Mouse (Mus musculus): ENCODE measurements around the gene Klk7. TPM values are rescaled to one million over a fixed set of nuclear protein-coding genes. Genes with fewer than 3 reads are reported as not detected.

Klk7 gene
- polyA plus RNA-seq, 1 experiment: not detected

DNA sequence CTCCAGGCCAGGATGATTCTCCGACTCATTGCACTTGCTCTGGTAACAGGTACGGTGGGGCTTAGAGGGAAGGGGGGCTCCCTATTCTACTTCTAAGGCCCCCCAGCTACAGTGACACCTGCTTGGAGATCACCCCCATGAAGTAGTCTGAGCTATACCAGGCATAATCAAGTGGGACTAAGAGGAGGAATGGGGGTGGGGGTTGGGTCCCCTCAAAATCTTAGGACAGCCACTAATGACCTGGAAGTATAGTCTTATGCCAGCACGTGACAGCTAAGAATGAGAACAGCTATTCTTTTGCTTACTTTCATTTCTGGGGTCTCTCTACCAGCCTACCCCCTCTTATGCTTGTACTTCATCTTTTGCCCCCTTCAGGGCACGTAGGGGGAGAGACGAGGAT lies 34.6 kb upstream of the Klk7 start:
- Histone ChIP-seq H3K4me1 (ENCODE audit: control insufficient read depth, insufficient read depth, low read length) (no peaks in the 10 kb centered on the region), H3K4me3 (ENCODE audit: insufficient read depth, low read length) (no peak overlapping the region), H3K27ac (ENCODE audit: insufficient read depth, low read depth, low read length) (no peak overlapping the region)
- no peak for TF ChIP-seq POLR2A (IDR thresholded peaks at IDR 0.05; ENCODE audit: borderline replicate concordance, low read depth, low read length)
- TF ChIP-seq CTCF (IDR thresholded peaks at IDR 0.05; ENCODE audit: low read depth, low read length): no peak

DNA sequence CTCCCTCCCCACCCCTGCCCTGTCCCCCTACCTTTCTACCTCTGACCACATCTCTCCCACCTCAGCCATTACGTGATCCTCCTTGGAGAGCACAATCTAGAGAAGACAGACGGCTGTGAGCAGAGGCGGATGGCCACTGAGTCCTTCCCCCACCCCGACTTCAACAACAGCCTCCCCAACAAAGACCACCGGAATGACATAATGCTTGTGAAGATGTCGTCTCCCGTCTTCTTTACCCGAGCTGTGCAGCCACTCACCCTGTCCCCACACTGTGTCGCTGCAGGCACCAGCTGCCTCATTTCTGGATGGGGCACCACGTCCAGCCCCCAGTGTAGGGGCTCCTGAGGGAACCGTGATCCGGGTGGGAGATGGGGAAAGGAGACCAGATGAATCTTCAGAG lies 33.7 kb upstream of the Klk7 start:
- no peak for TF ChIP-seq POLR2A (IDR thresholded peaks at IDR 0.05; ENCODE audit: borderline replicate concordance, low read depth, low read length)
- no peak for TF ChIP-seq CTCF (IDR thresholded peaks at IDR 0.05; ENCODE audit: low read depth, low read length)
- H3K4me1 ChIP-seq (ENCODE audit: control insufficient read depth, insufficient read depth, low read length): no peaks in the 10 kb centered on the region
- H3K27ac ChIP-seq (ENCODE audit: insufficient read depth, low read depth, low read length): no peak overlapping the region
- H3K4me3 ChIP-seq (ENCODE audit: insufficient read depth, low read length): no peak overlapping the region

DNA sequence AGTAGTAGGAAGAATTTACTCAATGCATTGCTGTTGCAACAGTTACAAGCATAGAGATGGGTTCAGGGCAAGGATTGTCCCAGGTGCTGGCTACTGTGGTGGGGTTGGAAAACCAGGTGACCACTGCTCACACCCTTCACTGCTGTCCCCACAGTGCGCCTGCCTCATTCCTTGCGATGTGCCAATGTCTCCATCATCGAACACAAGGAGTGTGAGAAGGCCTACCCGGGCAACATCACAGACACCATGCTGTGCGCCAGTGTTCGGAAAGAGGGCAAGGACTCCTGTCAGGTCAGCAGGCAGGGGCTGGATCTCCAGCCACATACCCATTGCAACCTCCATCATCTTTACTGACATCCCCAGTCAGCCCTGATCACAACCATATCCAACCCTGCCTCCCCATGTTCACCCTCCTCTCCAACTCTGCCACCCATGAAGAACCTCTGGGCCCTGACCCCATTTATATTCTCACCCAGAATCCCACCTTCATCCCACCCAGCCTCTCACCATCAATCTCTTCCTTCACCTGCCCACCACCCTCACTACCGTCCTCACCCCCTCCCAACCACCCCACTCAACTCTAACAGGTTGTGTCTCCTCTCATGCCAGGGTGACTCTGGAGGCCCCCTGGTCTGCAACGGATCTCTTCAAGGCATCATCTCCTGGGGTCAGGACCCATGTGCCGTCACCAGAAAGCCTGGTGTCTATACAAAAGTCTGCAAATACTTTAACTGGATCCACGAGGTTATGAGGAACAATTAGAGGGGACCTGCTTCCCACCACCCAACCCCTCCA lies 32.7 kb upstream of the Klk7 start:
- H3K27ac ChIP-seq (ENCODE audit: insufficient read depth, low read depth, low read length): no peak overlapping the region
- no peak overlapping the region for H3K4me3 ChIP-seq (ENCODE audit: insufficient read depth, low read length)
- TF ChIP-seq CTCF (IDR thresholded peaks at IDR 0.05; ENCODE audit: low read depth, low read length) (no peak), POLR2A (IDR thresholded peaks at IDR 0.05; ENCODE audit: borderline replicate concordance, low read depth, low read length) (no peak)
- no peaks in the 10 kb centered on the region for H3K4me1 ChIP-seq (ENCODE audit: control insufficient read depth, insufficient read depth, low read length)

DNA sequence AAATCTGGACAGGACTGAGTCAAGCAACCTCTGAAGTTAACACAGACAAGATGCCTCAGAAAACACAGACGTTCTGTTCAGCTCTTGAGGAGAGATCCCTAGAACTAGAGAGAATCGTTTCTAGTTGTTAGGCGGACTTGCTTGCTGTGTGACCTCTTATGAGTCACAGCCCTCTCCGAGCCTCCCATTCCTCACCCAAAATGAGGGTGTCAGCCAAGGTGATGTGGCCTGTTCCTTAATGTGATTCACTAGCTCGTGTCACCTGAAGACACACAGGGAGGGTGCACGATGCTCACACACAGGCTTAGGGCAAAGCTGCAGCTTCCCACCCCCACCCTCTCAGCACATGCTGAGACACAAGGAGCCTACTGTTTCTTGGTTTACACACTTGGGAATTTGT lies 30.9 kb upstream of the Klk7 start:
- TF ChIP-seq POLR2A (IDR thresholded peaks at IDR 0.05; ENCODE audit: borderline replicate concordance, low read depth, low read length): no peak
- no peak overlapping the region for H3K27ac ChIP-seq (ENCODE audit: insufficient read depth, low read depth, low read length)
- no peaks in the 10 kb centered on the region for H3K4me1 ChIP-seq (ENCODE audit: control insufficient read depth, insufficient read depth, low read length)
- H3K4me3 ChIP-seq (ENCODE audit: insufficient read depth, low read length): no peak overlapping the region

DNA sequence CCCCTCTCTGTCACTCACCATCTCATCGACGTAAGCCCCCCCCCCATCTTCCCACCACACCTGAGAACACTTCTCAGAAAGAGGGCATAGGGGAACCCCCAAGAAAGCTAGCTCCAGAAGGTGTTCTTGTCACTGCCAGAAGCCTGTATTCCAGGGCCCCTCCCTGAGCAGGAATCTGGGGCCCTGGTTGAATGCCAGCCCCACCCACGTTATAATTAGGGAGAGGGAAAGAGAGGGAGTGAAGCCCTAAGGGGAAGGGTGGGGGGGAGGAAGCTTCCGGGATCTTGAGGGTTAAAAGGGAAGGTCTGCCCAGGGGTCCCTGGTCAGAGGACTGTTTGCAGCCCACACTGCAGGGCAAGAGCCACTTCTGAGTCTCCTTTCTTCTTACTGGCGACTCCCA lies 30.3 kb upstream of the Klk7 start, which contains the start of gene Klk10:
Gene Klk10, plus strand, starts transcription at position 290 of the 400 bp plus-strand sequence.
- no peak for TF ChIP-seq CTCF (IDR thresholded peaks at IDR 0.05; ENCODE audit: low read depth, low read length)
- no peak for TF ChIP-seq POLR2A (IDR thresholded peaks at IDR 0.05; ENCODE audit: borderline replicate concordance, low read depth, low read length)
- Histone ChIP-seq H3K4me1 (ENCODE audit: control insufficient read depth, insufficient read depth, low read length) (no peaks in the 10 kb centered on the region), H3K4me3 (ENCODE audit: insufficient read depth, low read length) (no peak within 1 kb of the TSS), H3K27ac (ENCODE audit: insufficient read depth, low read depth, low read length) (no peak within 1 kb of the TSS)

DNA sequence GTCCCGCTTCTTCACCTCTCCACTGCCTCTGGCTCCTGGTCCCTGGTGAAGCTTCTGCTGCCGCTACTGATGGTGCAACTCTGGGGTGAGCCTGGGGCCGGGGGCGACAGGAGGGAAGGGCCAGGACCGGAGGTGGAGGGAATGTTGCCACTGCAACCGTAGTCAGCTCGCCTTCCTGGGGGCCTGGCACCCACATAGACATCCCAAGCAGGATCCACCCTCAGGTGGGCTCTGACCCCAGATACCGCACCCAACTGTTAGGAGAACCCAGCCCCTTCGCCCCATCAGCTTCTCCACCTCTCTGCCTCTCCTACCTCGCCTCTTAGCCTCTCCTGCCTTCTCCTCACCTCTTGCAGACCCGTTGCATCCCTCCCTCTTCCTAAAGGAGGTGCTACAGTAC lies 29.6 kb upstream of the Klk7 start:
- no peak overlapping the region for H3K4me3 ChIP-seq (ENCODE audit: insufficient read depth, low read length)

DNA sequence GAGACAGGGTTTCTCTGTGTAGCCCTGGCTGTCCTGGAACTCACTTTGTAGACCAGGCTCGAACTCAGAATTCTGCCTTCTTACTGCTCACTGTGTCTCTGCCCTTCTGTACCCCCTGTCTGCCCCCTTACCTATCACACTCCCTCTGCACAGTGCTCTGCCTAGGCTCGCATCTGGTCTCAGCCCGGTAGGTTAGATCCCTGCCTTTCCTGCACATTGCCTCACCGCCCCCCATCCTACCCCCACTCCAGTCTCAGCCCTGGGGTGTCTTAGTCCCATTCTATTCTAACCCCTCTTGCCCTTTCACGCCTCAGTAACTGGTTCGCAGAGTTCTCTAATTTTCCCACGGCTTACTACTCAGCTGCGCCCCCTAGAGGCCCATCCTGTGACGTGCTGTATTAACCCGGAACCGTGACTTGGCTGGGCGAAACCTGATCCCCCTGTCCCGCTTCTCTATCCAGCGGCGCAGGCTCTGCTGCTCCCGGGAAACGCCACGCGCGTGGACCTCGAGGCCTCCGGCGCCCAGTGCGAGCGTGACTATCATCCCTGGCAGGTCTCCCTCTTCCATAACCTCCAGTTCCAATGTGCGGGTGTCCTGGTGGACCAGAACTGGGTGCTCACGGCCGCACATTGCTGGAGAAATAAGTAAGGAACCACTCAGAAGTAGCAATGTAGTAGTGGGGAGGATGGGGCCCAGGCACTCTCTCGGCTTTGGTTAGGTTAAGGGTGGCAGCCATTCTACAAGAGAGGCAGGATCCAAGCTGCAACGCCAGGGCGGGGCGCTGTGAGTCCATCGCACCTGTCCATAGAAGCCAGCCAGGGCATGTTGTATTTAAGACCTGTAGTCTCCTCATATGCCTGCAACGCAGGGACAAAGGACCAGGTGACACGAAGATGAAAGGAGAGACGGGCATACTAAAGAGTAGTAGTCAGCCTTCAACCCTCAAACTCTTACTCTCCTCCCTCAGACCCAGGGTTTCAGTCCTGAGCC lies 28.5 kb upstream of the Klk7 start:
- H3K4me1 ChIP-seq (ENCODE audit: control insufficient read depth, insufficient read depth, low read length): no peaks in the 10 kb centered on the region
- H3K27ac ChIP-seq (ENCODE audit: insufficient read depth, low read depth, low read length): no peak overlapping the region
- H3K4me3 ChIP-seq (ENCODE audit: insufficient read depth, low read length): peak overlapping the region; percentile 30
- TF ChIP-seq POLR2A (IDR thresholded peaks at IDR 0.05; ENCODE audit: borderline replicate concordance, low read depth, low read length) (no peak), CTCF (IDR thresholded peaks at IDR 0.05; ENCODE audit: low read depth, low read length) (peak; percentile 91)

More for the DNA sequence above, 29.6 kb upstream of the Klk7 start:
- TF ChIP-seq POLR2A (IDR thresholded peaks at IDR 0.05; ENCODE audit: borderline replicate concordance, low read depth, low read length) (no peak), CTCF (IDR thresholded peaks at IDR 0.05; ENCODE audit: low read depth, low read length) (no peak)
- Histone ChIP-seq H3K4me1 (ENCODE audit: control insufficient read depth, insufficient read depth, low read length) (no peaks in the 10 kb centered on the region), H3K27ac (ENCODE audit: insufficient read depth, low read depth, low read length) (no peak overlapping the region)

DNA sequence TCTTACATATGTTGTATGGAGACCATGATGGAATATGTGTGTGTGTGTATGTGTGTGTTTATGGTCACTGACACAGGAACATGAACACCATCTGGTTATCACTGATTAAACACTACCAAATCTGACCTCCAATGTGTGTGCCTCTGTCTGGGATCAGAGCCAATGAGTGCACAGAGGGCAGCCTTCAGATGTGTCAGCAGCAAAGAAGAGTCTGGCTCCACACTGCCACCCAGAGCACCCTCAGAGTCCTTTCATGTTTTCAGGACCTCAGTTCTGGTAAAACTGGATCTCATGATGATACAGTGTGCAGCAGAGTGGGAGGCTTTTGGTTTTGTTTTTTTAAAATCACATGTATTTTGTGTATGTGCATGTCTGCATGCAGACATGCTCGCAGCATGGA lies 25.8 kb upstream of the Klk7 start:
- TF ChIP-seq POLR2A (IDR thresholded peaks at IDR 0.05; ENCODE audit: borderline replicate concordance, low read depth, low read length): no peak
- TF ChIP-seq CTCF (IDR thresholded peaks at IDR 0.05; ENCODE audit: low read depth, low read length): no peak
- Histone ChIP-seq H3K4me3 (ENCODE audit: insufficient read depth, low read length) (no peak overlapping the region), H3K27ac (ENCODE audit: insufficient read depth, low read depth, low read length) (no peak overlapping the region), H3K4me1 (ENCODE audit: control insufficient read depth, insufficient read depth, low read length) (no peaks in the 10 kb centered on the region)

DNA sequence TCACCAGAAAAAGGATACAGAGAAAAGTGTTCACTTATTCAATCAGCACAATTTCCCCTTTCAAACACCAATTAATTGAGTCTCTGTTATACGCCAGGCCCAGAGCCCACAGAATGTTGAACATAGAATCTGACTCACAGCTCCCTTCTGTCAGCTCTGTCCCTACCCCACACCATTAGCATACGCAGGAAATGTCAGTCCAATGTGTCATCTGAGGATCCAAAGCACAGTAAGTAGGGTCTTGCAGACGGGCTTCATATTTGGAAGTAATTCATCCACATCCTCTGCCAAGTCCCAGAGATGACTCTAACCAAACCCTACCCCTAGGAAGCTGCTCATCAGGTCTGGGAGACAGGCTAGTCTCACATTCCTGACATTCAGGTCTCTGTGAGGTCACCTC lies 23.0 kb upstream of the Klk7 start:
- Histone ChIP-seq H3K4me3 (ENCODE audit: insufficient read depth, low read length) (no peak overlapping the region), H3K27ac (ENCODE audit: insufficient read depth, low read depth, low read length) (no peak overlapping the region), H3K4me1 (ENCODE audit: control insufficient read depth, insufficient read depth, low read length) (no peaks in the 10 kb centered on the region)
- no peak for TF ChIP-seq POLR2A (IDR thresholded peaks at IDR 0.05; ENCODE audit: borderline replicate concordance, low read depth, low read length)
- TF ChIP-seq CTCF (IDR thresholded peaks at IDR 0.05; ENCODE audit: low read depth, low read length): no peak

DNA sequence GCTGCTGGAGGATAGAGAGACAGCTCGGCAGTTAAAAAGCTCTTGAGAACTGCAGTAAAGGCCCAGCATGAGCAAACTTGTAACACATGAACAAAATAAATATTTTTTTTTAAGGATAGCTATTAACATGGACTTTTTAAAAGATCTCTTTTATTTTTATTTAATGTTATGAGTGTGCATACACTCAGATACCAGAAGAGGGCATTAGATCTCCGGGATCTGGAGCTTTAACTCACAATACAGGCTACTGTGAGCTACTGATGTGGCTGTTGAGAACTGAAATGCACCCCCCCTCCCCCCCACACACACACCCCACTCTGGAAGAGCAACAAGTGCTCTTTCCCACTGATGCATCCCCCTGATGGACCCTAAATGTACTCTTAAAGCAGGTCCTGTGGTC lies 21.8 kb upstream of the Klk7 start:
- no peaks in the 10 kb centered on the region for H3K4me1 ChIP-seq (ENCODE audit: control insufficient read depth, insufficient read depth, low read length)
- H3K27ac ChIP-seq (ENCODE audit: insufficient read depth, low read depth, low read length): no peak overlapping the region
- TF ChIP-seq POLR2A (IDR thresholded peaks at IDR 0.05; ENCODE audit: borderline replicate concordance, low read depth, low read length): no peak
- TF ChIP-seq CTCF (IDR thresholded peaks at IDR 0.05; ENCODE audit: low read depth, low read length): no peak
- H3K4me3 ChIP-seq (ENCODE audit: insufficient read depth, low read length): no peak overlapping the region

Data from bone marrow macrophage, adult 2 months (primary cell).